Mouse (Mus musculus) hematopoietic stem cell, adult 5-6 weeks (primary cell): ENCODE measurements around the gene Atp6v1d. TPM values are rescaled to one million over a fixed set of nuclear protein-coding genes. Genes with fewer than 3 reads are reported as not detected.

Experiments used
- ATAC-seq, 2 experiments: fragments of 125-278 bp in 1 of 2; replicated peaks in 1 of 2; 2 replicates each; pipeline ENCODE4 v1.8.0; 2016 to 2017; ENCODE audit warnings: inconsistent platforms in 2 of 2, mild to moderate bottlenecking in 2 of 2, moderate number of reproducible peaks in 2 of 2, low read depth in 1 of 2, moderate TSS enrichment in 1 of 2; ENCODE audit not compliant: low FRiP score in 2 of 2, poor library complexity in 2 of 2, severe bottlenecking in 2 of 2, insufficient read depth in 1 of 2, low TSS enrichment in 1 of 2
- total RNA-seq: library from RNA; stranded (forward); fragments of 172-1452, 232-1000 nt; gene quantifications from 2 replicates; pipeline ENCODE4 v1.2.3, GENCODE M21; 2017

Atp6v1d gene
- 33.5 and 61.6 TPM in 2 replicates for total RNA-seq

GRCm38 (mm10) chr12:78861496-78862253, at the start of gene Atp6v1d, which contains the start of gene Eif2s1:
Atp6v1d (minus strand) TSS chr12:78861638.
Eif2s1 (plus strand) TSS chr12:78861819.
- ATAC-seq = peak; percentile 94

GRCm38 (mm10) chr12:78910684-78911461, 49.4 kb upstream of the Atp6v1d start:
- ATAC-seq = peak; percentile 19 to 37; a peak in 2 of 4 replicates

DNA sequence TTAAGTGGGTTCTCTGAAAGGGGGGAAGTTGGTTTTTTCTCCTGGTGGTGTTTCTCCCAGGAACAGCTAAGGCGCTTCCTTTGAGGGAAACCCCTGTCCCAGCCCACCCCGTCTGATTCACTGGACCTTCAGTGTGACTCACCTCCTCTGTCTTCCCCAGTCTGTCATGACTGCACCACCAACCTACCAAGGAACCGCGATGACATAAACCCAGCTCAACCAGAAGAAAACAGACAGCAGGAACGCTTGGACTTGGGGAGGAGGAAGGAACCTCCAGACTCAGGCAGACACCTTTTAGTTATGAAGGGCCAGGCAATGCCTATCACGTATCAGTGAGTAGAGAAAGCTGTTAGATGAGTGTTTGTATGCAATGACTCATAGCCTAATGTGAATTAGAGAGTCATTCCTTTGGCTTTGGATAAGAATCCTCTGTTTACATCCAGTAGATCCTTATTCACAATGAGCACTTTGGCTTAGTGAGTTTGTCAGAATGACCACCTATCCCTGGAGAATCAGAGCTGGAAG, 46.7 kb upstream of the Atp6v1d start:
- ATAC-seq = no peak

DNA sequence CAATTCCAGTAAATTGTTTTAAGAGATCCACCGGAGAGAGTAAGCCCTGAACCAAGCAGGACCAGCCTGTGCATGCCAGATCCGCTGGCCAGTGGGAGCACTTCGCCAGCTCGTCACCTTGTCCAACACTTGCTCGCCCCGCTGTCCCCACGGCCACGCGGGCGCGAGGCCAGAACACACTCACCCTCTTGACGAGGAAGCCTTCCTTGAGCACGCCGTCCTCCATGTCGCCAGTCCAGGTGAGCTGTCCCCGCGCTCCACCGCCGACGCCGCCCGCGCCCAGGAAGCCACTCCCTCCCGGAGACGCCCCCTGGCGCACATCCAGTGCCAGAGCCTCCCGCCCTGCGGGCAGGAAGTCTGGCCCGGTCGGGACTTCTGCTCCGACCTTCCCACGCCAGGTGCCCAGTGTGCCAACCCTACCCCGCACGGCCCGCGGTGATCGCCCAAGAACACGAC, 45.3 kb upstream of the Atp6v1d start, which contains the start of gene Plek2:
Gene Plek2 (minus strand): TSS at position 258 of the 456 bp plus-strand sequence.
- peak; percentile 14 to 63; a peak in 2 of 4 replicates for ATAC-seq

- no peak for ATAC-seq
These were observed 43.1 kb upstream of the Atp6v1d start for GRCm38 (mm10) chr12:78904499-78904898.

DNA sequence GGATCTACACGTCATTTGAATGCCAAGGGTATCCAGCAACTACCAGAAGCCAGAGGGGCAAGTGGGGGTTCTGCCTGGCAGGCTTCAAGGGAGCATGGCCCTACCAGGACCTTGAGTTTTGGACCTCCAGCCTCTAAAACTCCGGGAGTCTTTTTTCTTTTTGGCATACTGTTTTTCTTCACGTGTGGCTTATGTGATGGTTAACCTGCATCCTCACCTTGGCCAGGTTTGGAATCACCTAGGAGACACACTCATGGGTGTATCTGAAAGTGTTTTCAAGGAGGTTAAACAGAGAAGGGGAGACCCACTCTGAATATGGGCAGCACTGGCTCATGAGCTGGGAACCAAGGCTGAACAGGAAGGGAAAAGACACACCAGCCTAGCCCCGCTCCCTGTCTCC, 41.9 kb upstream of the Atp6v1d start:
- ATAC-seq = no peak

DNA sequence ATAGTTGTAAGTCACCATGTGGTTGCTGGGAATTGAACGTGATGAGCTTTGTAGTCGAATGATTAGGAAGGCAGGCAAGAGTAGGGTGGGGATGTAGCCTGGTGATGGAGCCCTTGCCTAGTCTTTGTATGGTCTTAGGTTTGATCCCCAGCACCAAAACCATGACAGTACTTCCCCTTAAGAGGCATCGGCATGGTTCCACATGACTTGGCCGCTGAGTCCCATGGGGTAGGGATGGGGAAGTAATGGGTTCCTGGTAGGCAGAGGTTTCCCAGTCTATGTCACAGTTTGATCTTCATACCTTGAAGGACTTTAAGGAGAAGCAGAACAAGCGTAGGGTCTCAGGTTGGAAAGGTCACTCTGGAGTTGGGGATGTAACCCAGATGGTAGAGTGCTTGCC, 40.0 kb upstream of the Atp6v1d start:
- ATAC-seq = no peak

DNA sequence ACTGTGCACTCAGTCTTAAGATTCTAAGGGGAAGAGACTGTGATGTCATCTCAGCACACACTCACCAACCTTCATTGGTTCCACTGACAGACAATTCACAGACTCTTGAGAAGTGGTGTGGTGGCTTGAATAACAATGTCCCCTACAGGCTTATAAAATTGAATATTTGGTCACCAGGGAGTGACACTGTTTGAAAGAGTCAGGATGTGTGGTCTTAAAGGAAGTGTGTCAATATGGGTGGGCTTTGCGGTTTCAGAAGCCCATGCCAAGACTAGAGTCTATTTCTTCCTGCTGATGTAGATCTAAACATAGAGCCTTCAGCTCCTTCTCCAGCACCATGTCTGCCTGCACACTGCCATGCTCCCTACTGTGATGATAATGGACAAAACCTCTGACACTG, 36.4 kb upstream of the Atp6v1d start:
- no peak for ATAC-seq

DNA sequence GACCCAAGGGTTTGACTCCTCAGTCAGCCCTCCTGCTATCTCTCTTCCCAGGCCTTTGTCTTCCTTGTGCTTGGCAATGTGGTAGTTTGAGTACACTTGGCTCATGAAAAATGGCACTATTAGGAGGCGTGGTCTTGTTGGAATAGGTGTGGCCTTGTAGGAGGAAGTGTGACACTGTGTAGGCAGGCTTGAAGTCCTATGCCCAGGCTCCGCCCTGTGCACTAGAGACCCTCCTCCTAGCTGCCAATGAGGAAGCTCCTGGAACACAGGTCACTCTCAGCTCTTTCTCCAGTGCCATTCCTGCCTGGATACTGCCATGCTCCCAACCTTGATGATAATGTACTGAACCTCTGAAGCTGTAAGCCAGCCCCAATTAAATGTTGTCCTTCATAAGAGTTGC, 29.7 kb upstream of the Atp6v1d start:
- no peak for ATAC-seq

DNA sequence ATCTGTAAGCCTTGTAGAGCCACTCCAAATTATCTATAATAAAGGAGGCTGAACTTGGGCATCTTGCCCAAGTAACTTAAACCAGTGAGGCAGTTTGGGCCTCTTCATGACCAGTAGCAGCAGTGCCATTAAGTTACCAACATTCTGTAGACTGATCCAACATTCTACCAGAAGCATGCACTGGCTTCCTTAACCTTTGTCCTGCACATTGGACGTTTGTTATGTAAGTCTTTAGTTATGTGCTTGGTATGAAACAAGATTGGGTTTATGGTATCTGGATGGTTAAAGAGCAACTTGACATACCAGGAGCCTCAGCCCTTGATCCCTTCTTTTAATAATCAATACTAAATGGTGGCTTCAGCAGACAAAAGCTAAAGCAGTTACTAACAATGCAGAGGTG, 28.6 kb upstream of the Atp6v1d start:
- no peak for ATAC-seq

- ATAC-seq = no peak
These were observed 13.1 kb upstream of the Atp6v1d start for GRCm38 (mm10) chr12:78874581-78874980.

- ATAC-seq = no peak
These were observed 6.7 kb upstream of the Atp6v1d start for GRCm38 (mm10) chr12:78868115-78868514.

DNA sequence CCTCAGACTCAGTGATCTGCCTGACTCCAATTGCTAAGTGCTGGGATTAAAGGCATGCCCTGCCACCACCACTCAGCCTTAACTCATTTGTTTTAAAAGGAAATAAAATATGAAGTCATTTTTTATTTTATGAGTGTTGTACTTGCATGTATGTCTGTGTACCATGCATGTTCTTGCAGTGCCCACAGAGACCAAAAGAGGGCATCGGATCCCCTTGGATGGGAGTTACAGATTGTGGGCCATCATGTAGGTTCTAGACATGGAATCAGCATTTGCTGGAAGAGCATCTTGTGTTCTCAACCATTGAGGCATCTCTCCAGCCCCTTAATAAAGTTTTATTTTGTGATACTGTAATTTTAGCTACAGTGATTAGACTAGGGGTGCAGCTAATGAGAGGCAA, 4.0 kb upstream of the Atp6v1d start:
- ATAC-seq = no peak

DNA sequence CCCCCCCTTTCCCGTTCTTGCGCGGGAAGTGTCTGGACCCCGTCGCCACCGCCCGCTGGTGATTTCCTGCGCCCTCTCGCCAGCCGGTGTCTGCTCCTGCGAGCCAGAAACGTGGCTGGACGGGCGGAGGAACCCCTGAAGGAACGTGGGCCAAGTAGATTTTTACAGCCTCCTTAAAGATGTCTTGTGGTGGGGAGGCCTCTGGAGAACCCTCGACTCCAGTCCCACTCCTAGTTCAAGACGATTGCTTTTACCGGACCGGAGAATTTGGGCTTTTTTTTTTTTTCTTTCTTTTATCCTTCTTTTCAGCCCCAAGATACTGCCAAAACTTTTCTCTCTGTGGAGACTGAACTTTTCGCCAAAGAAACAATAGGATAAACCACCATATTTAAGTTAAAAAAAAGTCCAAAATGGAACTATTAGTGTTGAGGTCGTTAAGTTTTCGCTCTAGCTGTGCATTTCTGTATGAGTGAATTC, 854 bp upstream of the Atp6v1d start:
- peak; percentile 5 to 20; a peak in 2 of 4 replicates for ATAC-seq

DNA sequence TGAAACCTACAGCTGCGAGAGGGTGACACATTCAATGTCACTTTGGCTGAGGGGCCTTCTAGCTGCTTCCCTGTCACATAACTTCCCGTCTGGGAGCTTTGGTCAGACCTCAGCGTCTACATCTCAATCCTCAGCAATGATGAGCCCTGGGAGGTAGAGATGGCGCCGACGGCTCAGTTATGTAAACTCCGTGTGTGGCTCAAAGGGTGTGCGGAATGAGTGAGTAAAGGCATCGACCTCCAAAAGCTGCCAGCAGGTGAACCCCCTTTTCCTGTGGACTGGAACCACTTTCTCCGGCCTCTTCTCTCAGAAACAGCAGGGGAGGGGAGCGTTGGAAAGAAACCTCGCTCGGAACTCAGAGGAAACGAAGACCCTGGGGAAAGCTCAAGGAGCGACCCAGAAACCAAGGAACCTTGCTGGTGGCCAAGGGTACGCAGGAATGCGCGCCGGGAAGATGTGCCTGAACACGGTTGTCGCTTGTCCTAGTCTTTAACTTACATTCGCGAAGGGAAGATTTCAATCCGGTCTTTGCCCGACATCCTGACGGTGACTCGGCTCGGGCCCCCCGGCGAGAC, 430 bp downstream of the Atp6v1d start:
- peak; percentile 18 to 34; a peak in 3 of 4 replicates for ATAC-seq

- no peak for ATAC-seq
These were observed 13.2 kb downstream of the Atp6v1d start for GRCm38 (mm10) chr12:78848246-78848645.

- no peak for ATAC-seq
These were observed 19.0 kb downstream of the Atp6v1d start for GRCm38 (mm10) chr12:78842429-78842828.

- ATAC-seq = no peak
These were observed 21.5 kb downstream of the Atp6v1d start for GRCm38 (mm10) chr12:78839906-78840305.
